Mouse (Mus musculus) C2C12 (cell line): ENCODE results near the gene Exd2. TPM values are rescaled to one million over a fixed set of nuclear protein-coding genes. Genes with fewer than 3 reads are reported as not detected.

ENCODE experiments used
- H3K27me3 ChIP-seq: one replicate; pipeline ENCODE4 v1.6.1; 2011; ENCODE audit not compliant: control insufficient read depth, insufficient read depth, insufficient read length
- H3K36me3 ChIP-seq: one replicate; pipeline ENCODE4 v1.6.1; 2011; ENCODE audit not compliant: control insufficient read depth, insufficient read depth
- H3K4me3 ChIP-seq: one replicate; pipeline ENCODE4 v1.5.1; 2011; ENCODE audit warnings: mild to moderate bottlenecking, control low read depth; ENCODE audit not compliant: poor library complexity, insufficient read depth, severe bottlenecking
- H3K79me2 ChIP-seq: one replicate; pipeline ENCODE4 v1.6.1; 2011; ENCODE audit not compliant: control insufficient read depth, insufficient read depth
- H3K79me3 ChIP-seq: one replicate; pipeline ENCODE4 v1.6.1; 2011; ENCODE audit warnings: low read depth, control low read depth
- H3ac ChIP-seq: one replicate; pipeline ENCODE3; 2011; ENCODE audit warnings: low read depth; ENCODE audit not compliant: control insufficient read depth, insufficient read length
- CEBPB ChIP-seq: IDR thresholded peaks from one replicate; pipeline ENCODE4 v1.6.1; 2011; ENCODE audit warnings: low read depth, mild to moderate bottlenecking, control low read depth, moderate library complexity
- CTCF ChIP-seq: IDR thresholded peaks from one replicate; pipeline ENCODE4 v1.5.1; 2011; ENCODE audit not compliant: control insufficient read depth, insufficient read depth, insufficient read length
- FOSL1 ChIP-seq: IDR thresholded peaks from one replicate; pipeline ENCODE4 v1.8.0; 2011; ENCODE audit warnings: mild to moderate bottlenecking, low read length; ENCODE audit not compliant: poor library complexity, insufficient read depth, severe bottlenecking
- MAX ChIP-seq: IDR thresholded peaks from one replicate; pipeline ENCODE4 v1.6.1; 2011; ENCODE audit warnings: mild to moderate bottlenecking, control low read depth
- MYOD1 ChIP-seq: IDR thresholded peaks from one replicate; pipeline ENCODE4 v1.6.1; 2011; ENCODE audit warnings: low read depth; ENCODE audit not compliant: control insufficient read depth, insufficient read length
- MYOG ChIP-seq: IDR thresholded peaks from one replicate; pipeline ENCODE4 v1.6.1; 2011; ENCODE audit not compliant: control insufficient read depth, insufficient read length; ENCODE audit errors: extremely low read depth
- USF1 ChIP-seq: IDR thresholded peaks from one replicate; pipeline ENCODE4 v1.6.1; 2011; ENCODE audit warnings: low read depth, mild to moderate bottlenecking, control low read depth, moderate library complexity
- long read RNA-seq, 2 experiments: library from polyadenylated mRNA; unstranded; transcript quantifications; one replicate each; pipeline ENCODE4 v2.0.0; 2019 to 2020
- polyA plus RNA-seq: library from polyadenylated mRNA; unstranded; fragments of >200 nt; fragmentation: generic; extraction: Trizol; gene quantifications from one replicate; pipeline ENCODE4 v1.2.1, GENCODE M21; 2012; ENCODE audit warnings: missing spikeins

Gene Exd2
- polyA plus RNA-seq: 5.2 TPM
- long read RNA-seq, experiment 1, partial matches to known transcripts: 2 of 10 reads
- long read RNA-seq, experiment 1, other reads (novel, unspliced or antisense): 3 of 10 reads
- long read RNA-seq, experiment 2, transcript Exd2-201 (9 exons, 3,310 nt): major isoform, 107 of 123 reads
- long read RNA-seq, experiment 2, partial matches to known transcripts: 1 of 123 reads
- long read RNA-seq, experiment 2, other reads (novel, unspliced or antisense): 15 of 123 reads

- Histone ChIP-seq H3K79me2 (no peaks in the 10 kb centered on the region), H3K79me3 (peaks cover 1% of the 10 kb centered on the region), H3K4me3 (peak within 1 kb of the TSS; percentile 56), H3ac (peak within 1 kb of the TSS; percentile 50), H3K27me3 (no peaks in the 10 kb centered on the region), H3K36me3 (no peaks in the 10 kb centered on the region)
- peak; percentile 64 for TF ChIP-seq MAX
- TF ChIP-seq CEBPB: no peak
These were observed at the start of gene Exd2 for GRCm38 (mm10) chr12:80462942-80463651. Gene Exd2 (plus strand): TSS chr12:80463095.

- TF ChIP-seq CTCF (no peak), MAX (no peak), MYOG (no peak), FOSL1 (no peak), CEBPB (no peak), MYOD1 (no peak), USF1 (no peak)
- Histone ChIP-seq H3K36me3 (peaks cover 8% of the 10 kb centered on the region), H3K27me3 (no peaks in the 10 kb centered on the region), H3ac (no peak overlapping the region), H3K79me2 (no peaks in the 10 kb centered on the region), H3K79me3 (peaks cover 3% of the 10 kb centered on the region), H3K4me3 (no peak overlapping the region)
These were observed 47.8 kb upstream of the Exd2 start for GRCm38 (mm10) chr12:80415100-80415499.

- TF ChIP-seq MYOG (no peak), CEBPB (no peak), MYOD1 (no peak), MAX (no peak), USF1 (no peak), CTCF (no peak), FOSL1 (no peak)
- Histone ChIP-seq H3K79me3 (peaks cover 30% of the 10 kb centered on the region), H3K36me3 (peaks cover 7% of the 10 kb centered on the region), H3K79me2 (peaks cover 48% of the 10 kb centered on the region), H3ac (no peak overlapping the region), H3K4me3 (no peak overlapping the region), H3K27me3 (no peaks in the 10 kb centered on the region)
These were observed 35.2 kb upstream of the Exd2 start for GRCm38 (mm10) chr12:80427683-80428082.

GRCm38 (mm10) chr12:80433266-80433665 is 29.6 kb upstream of the Exd2 start:
- TF ChIP-seq MAX: no peak
- no peak for TF ChIP-seq FOSL1
- TF ChIP-seq USF1: no peak
- no peak for TF ChIP-seq CEBPB
- no peak for TF ChIP-seq CTCF
- Histone ChIP-seq H3K36me3 (peaks cover 3% of the 10 kb centered on the region), H3K79me2 (peaks cover 59% of the 10 kb centered on the region), H3K4me3 (no peak overlapping the region), H3ac (no peak overlapping the region), H3K27me3 (no peaks in the 10 kb centered on the region), H3K79me3 (peaks cover 30% of the 10 kb centered on the region)

GRCm38 (mm10) chr12:80434601-80434960 is 28.3 kb upstream of the Exd2 start:
- Histone ChIP-seq H3K79me2 (peaks cover 50% of the 10 kb centered on the region), H3ac (peak overlapping the region; percentile 85), H3K79me3 (peaks cover 29% of the 10 kb centered on the region), H3K36me3 (peaks cover 3% of the 10 kb centered on the region), H3K27me3 (no peaks in the 10 kb centered on the region), H3K4me3 (peak overlapping the region; percentile 69)
- TF ChIP-seq FOSL1 (no peak), CEBPB (no peak), USF1 (no peak), MYOG (no peak), MAX (no peak)

- H3K79me2 ChIP-seq: peaks cover 45% of the 10 kb centered on the region
- no peaks in the 10 kb centered on the region for H3K27me3 ChIP-seq
- peak overlapping the region; percentile 85 for H3ac ChIP-seq
- peaks cover 3% of the 10 kb centered on the region for H3K36me3 ChIP-seq
- peaks cover 28% of the 10 kb centered on the region for H3K79me3 ChIP-seq
- peak overlapping the region; percentile 69 for H3K4me3 ChIP-seq
- no peak for TF ChIP-seq MYOG
- TF ChIP-seq FOSL1: no peak
- TF ChIP-seq MYOD1: no peak
- TF ChIP-seq MAX: no peak
- TF ChIP-seq CTCF: no peak
- no peak for TF ChIP-seq CEBPB
- TF ChIP-seq USF1: no peak
These were observed 27.8 kb upstream of the Exd2 start for GRCm38 (mm10) chr12:80434961-80435691.
